10 mouse cellular contexts compared by ENCODE assay signal in genomic region chr1:74016618-74017017, GRCm38 (mm10).
DNase-seq lines count a peak whose midpoint lies in the region; ATAC-seq lines count a peak whose summit lies in the region.
"Had no signal": no experiment of that assay in that cellular context is flagged by ENCODE, and none has a peak within 500 bp of the region (broad histone marks: within the 10 kb centered on the region; RNA-seq: fewer than 3 reads in every experiment).

No protein-coding gene starts in this region.

- 82% methylated on average over 5 of the region's 5 CpGs for WGBS in kidney, embryonic 15.5 days

- ATAC-seq in kidney, embryonic 15.5 days (replicated peaks; ENCODE audit: low FRiP score): no peak

- peaks cover 14% of the 10 kb centered on the region for H3K36me3 ChIP-seq in kidney, embryonic 15.5 days

- no peaks in the 10 kb centered on the region for H3K27me3 ChIP-seq in kidney, embryonic 15.5 days
- H3K27me3 ChIP-seq: embryonic facial prominence, embryonic 15.5 days had no signal

- H3K4me1 ChIP-seq in kidney, embryonic 15.5 days: peaks cover 67% of the 10 kb centered on the region

- no peaks in the 10 kb centered on the region for H3K9me3 ChIP-seq in kidney, embryonic 15.5 days (replicated peaks)
- H3K9me3 ChIP-seq: embryonic facial prominence, embryonic 15.5 days had no signal

- peak; percentile 74 for DNase-seq in left cerebral cortex, postnatal 4 days
- DNase-seq in left cerebral cortex, adult 9 months (ENCODE audit: low spot score in 2 of 2): no peak
- DNase-seq in heart, adult 8-10 months (ENCODE audit: low spot score): peak; percentile 75
- peak; percentile 77 for DNase-seq in lung, postnatal 25 days (ENCODE audit: low spot score)
- DNase-seq in urinary bladder, adult 2 months (ENCODE audit: low spot score): no peak
- no peak for DNase-seq in thymus, postnatal 0 days (ENCODE audit: low spot score)
- DNase-seq: right cerebral cortex, postnatal 25 days; thymus, postnatal 4 days had no signal

- 0 out of 2 replicates have a peak overlapping the region, but pooled peaks have one; percentile 76 for H3K27ac ChIP-seq in kidney, embryonic 15.5 days
- H3K27ac ChIP-seq: embryonic facial prominence, embryonic 15.5 days had no signal

- H3K4me3 ChIP-seq in kidney, embryonic 15.5 days (replicated peaks): no peak overlapping the region
- H3K4me3 ChIP-seq: embryonic facial prominence, embryonic 15.5 days had no signal

- H3K9ac ChIP-seq in kidney, embryonic 15.5 days: no peak overlapping the region
- H3K9ac ChIP-seq: embryonic facial prominence, embryonic 15.5 days had no signal

- intact Hi-C loops in left cerebral cortex, postnatal 4 days (cut with DNase I): no loop called here

- no peak overlapping the region for H3K4me2 ChIP-seq in kidney, embryonic 15.5 days
- H3K4me2 ChIP-seq: embryonic facial prominence, embryonic 15.5 days had no signal

Comparison
In these comparisons a context has a peak if more than half of its experiments do, and no peak if none do; other contexts are left out.
1. DNase-seq: peak in left cerebral cortex, postnatal 4 days (single experiment), heart, adult 8-10 months (single experiment) and lung, postnatal 25 days (single experiment); none in left cerebral cortex, adult 9 months (0 of 2), urinary bladder, adult 2 months (single experiment) and thymus, postnatal 0 days (single experiment).